Mouse (Mus musculus) intestine, embryonic 16.5 days (tissue): Measurements from ENCODE around the gene Lrp3. TPM values are rescaled to one million over a fixed set of nuclear protein-coding genes. Genes with fewer than 3 reads are reported as not detected.

Source experiments
- ATAC-seq: fragments of 200-750 bp; cut with Nextera tagmentation; 2 replicates; pipeline ENCODE4 v1.8.0; 2017; ENCODE audit warnings: moderate TSS enrichment, moderate library complexity
- H3K27ac ChIP-seq: fragments of 300-500 bp; sonication (generic); 2 replicates; pipeline ENCODE4 v1.5.1; 2014; ENCODE audit warnings: mild to moderate bottlenecking, low read length
- H3K27me3 ChIP-seq: fragments of 300-500 bp; sonication (generic); replicated peaks from 2 replicates; pipeline ENCODE4 v1.6.1; 2014; ENCODE audit warnings: low read length, control low read depth, mixed read lengths; ENCODE audit not compliant: control insufficient read depth, insufficient read depth
- H3K36me3 ChIP-seq: fragments of 300-500 bp; sonication (generic); 2 replicates; pipeline ENCODE4 v1.6.1; 2014; ENCODE audit warnings: low read length, control low read depth; ENCODE audit not compliant: control insufficient read depth, insufficient read depth
- H3K4me1 ChIP-seq: fragments of 300-500 bp; sonication (generic); 2 replicates; pipeline ENCODE4 v1.6.1; 2014; ENCODE audit warnings: low read length, control low read depth, mixed read lengths; ENCODE audit not compliant: control insufficient read depth, insufficient read depth
- H3K4me2 ChIP-seq: fragments of 300-500 bp; sonication (generic); 2 replicates; pipeline ENCODE4 v1.6.1; 2014; ENCODE audit warnings: low read depth, low read length, control low read depth
- H3K4me3 ChIP-seq: fragments of 300-500 bp; sonication (generic); 2 replicates; pipeline ENCODE4 v1.5.1; 2014; ENCODE audit warnings: mild to moderate bottlenecking, low read length
- H3K9ac ChIP-seq: fragments of 300-500 bp; sonication (generic); 2 replicates; pipeline ENCODE4 v1.6.1; 2014; ENCODE audit warnings: low read depth, low read length
- H3K9me3 ChIP-seq: fragments of 300-500 bp; sonication (generic); 2 replicates; pipeline ENCODE4 v1.6.1; 2016; ENCODE audit warnings: low read length, control low read depth; ENCODE audit not compliant: control insufficient read depth
- WGBS: fragments of 180-500 bp; shearing (Covaris S2); extraction: QIAGEN DNeasy Blood & Tissue Kit; methylation state at CpG from one replicate; pipeline ENCODE4 v1.1.7; 2014; 5-methylcytosine and 5-hydroxymethylcytosine counted together
- polyA plus RNA-seq: library from polyadenylated mRNA; unstranded; fragments of >200 nt; fragmentation: Nextera tagmentation; extraction: Ambion mirVana; gene quantifications from 2 replicates; pipeline ENCODE4 v1.2.1, GENCODE M21; 2015

Lrp3 gene
- polyA plus RNA-seq, 1 experiment from 2014 or later: 3.3 TPM

DNA sequence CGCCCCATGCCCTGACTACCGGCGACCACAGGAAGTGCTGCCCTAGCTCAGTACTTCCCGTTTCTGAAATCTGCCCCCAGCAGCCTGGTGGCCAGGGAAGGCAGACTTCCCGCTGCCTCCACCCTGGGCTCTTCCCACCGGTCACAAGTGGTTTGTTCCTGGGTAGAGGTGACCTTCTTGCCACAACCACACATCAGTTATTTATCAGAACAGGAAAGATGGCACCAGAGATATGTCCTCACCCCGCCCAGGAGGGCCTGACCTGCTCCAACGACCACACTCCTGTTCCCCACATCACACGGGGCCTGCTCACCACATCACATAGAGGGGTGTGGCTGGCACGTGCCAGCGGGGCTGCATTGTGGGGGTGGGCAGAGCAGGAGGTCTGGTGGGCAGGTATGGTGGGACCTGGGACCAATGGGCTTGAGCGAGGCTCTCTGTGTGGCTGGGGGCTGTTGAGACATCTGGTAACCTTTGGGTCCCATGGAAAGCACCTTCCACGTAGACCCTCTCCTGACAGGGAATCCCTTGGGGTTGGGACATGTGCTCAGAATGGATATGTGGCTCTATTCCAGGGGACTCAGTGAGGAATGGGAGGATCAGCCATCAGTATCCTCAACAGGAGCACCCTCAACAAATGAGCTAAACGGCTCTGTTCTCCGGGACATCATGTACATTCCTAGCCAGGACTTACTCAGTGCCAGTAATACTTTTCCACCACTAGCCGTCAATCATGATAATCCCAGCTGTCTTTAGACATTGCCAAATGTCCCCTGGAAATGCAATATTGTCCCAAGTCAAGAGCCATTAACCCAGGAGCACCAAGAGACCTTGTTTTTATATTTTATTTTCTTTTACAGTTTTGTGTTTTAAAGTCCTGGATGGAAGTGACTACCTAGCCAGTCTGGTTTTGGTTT, 58.5 kb downstream of the Lrp3 start:
- no peaks in the 10 kb centered on the region for H3K4me1 ChIP-seq
- H3K9me3 ChIP-seq: no peaks in the 10 kb centered on the region
- ATAC-seq: no peak
- 67% methylated on average over 16 of the region's 16 CpGs for WGBS
- no peak overlapping the region for H3K4me2 ChIP-seq
- H3K36me3 ChIP-seq: no peaks in the 10 kb centered on the region
- no peak overlapping the region for H3K9ac ChIP-seq
- no peak overlapping the region for H3K27ac ChIP-seq
- no peaks in the 10 kb centered on the region for H3K27me3 ChIP-seq
- H3K4me3 ChIP-seq: no peak overlapping the region

DNA sequence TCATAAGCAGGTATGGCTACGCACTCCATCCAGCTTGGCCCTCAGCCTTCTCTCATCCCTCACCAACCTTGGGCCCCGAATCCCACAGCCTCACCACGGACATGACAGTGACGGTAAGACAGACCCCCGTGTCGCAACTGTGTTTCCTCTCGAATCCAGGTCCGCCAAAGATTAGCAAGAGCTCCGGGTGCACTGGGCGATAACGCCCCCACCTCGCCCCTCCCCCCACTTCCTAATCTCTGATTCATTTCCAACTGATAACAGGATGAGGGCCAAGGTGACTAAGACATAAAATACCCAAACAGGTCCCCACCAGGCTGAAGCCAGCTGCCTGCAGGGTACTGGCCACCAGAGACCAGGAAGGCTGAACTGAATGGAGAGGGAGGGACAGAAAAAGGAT, 60.8 kb downstream of the Lrp3 start:
- Histone ChIP-seq H3K27me3 (no peaks in the 10 kb centered on the region), H3K4me1 (peaks cover 7% of the 10 kb centered on the region), H3K4me3 (no peak overlapping the region), H3K9ac (no peak overlapping the region), H3K9me3 (no peaks in the 10 kb centered on the region), H3K36me3 (no peaks in the 10 kb centered on the region), H3K27ac (no peak overlapping the region), H3K4me2 (no peak overlapping the region)
- WGBS: 65% methylated on average over 12 of the region's 12 CpGs
- no peak for ATAC-seq

DNA sequence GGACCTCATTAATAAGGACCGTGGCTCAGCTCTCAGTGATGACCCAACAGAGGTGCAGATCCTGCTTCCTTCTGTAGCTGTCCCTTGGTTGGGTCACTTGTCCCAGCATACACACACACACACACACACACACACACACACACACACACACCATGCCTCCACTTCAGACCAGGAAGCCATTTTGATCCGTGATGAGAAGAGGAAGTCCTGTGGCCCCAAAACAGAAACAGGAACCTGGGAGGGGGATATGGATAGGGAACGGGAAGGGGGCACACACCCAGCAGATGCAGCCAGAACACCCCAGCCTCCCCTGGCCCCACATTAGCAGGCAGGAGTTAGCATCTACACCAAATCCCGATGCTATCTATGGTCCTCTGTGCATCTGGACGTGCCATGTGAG, 64.4 kb downstream of the Lrp3 start:
- Histone ChIP-seq H3K4me1 (peaks cover 12% of the 10 kb centered on the region), H3K36me3 (no peaks in the 10 kb centered on the region), H3K27ac (no peak overlapping the region), H3K27me3 (no peaks in the 10 kb centered on the region), H3K9me3 (no peaks in the 10 kb centered on the region), H3K4me3 (no peak overlapping the region), H3K9ac (no peak overlapping the region), H3K4me2 (no peak overlapping the region)
- no peak for ATAC-seq
- WGBS: 76% methylated on average over 5 of the region's 5 CpGs

Other genes with a start within 250 kb of the Lrp3 start
- gene Cebpg, start 158.9 kb downstream of the Lrp3 start, polyA plus RNA-seq: 43.4 and 46.4 TPM in 2 replicates
- gene Cebpa, start 96.2 kb downstream of the Lrp3 start, polyA plus RNA-seq: 9.9 and 11.7 TPM in 2 replicates
- gene Slc7a10, start 29.1 kb downstream of the Lrp3 start, polyA plus RNA-seq: 0.99 and 1.2 TPM in 2 replicates
- 14.8 and 15.3 TPM in 2 replicates for gene Gpatch1, start 102.9 kb upstream of the Lrp3 start, polyA plus RNA-seq
- gene Rhpn2, start 118.7 kb upstream of the Lrp3 start, polyA plus RNA-seq: 95.3 and 105 TPM in 2 replicates
- gene Faap24, start 181.3 kb upstream of the Lrp3 start, polyA plus RNA-seq: 21.1 and 22.5 TPM in 2 replicates
- 41.4 and 45.0 TPM in 2 replicates for gene Cep89, start 181.5 kb upstream of the Lrp3 start, polyA plus RNA-seq
- gene Slc7a9, start 233.3 kb upstream of the Lrp3 start, polyA plus RNA-seq: 126 and 165 TPM in 2 replicates